Mouse (Mus musculus) bone marrow, adult 2 months (tissue): ENCODE results near the gene 2410004P03Rik.

Experiments
- CTCF ChIP-seq: fragments of 200-500 bp; IDR thresholded peaks from 2 replicates; pipeline ENCODE4 v1.5.1; 2011; ENCODE audit warnings: low read length, control low read depth; ENCODE audit not compliant: control insufficient read depth, insufficient read depth
- POLR2A ChIP-seq: fragments of 200-500 bp; IDR thresholded peaks from 2 replicates; pipeline ENCODE4 v1.6.1; 2011; ENCODE audit warnings: low read depth, mild to moderate bottlenecking, control low read depth, low read length, borderline replicate concordance; ENCODE audit not compliant: control insufficient read depth

DNA sequence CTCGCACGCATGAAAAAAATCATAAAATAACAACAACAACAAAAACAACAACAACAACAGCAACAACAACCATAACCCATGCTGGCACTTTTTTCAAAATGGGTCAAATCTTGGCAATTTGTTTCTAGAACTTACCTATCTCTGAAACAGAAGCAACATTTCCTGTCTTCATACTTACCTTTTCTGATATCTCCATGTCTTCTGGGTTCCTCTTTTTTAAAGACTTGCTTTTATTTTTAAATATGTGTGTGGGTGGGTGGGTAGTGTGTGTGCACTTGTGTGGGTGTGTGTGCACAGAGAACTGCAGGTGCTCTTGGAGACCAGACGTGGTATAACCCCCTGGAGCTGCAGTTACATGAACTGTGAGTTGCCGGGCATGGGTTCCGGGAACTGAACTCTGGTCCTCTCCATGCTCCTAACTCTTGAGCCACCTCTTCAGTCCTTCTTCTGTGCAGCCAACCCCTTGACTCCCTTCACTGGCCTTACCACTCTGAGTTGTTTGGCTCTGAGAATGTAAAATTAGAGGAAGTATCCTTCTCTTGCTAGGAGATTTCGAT lies 13.1 kb upstream of the 2410004P03Rik start:
- TF ChIP-seq POLR2A (no peak), CTCF (no peak)
